8 mouse cellular contexts compared by ENCODE assay signal in genomic region chr3:27193844-27194317, GRCm38 (mm10). TPM values are rescaled to one million over a fixed set of nuclear protein-coding genes. Genes with fewer than 3 reads are reported as not detected.
DNase-seq lines count a peak whose midpoint lies in the region; ATAC-seq and TF ChIP-seq lines count a peak whose summit lies in the region.

No protein-coding gene starts in this region.

- H3K27ac ChIP-seq in kidney, postnatal 0 days = peak overlapping the region; percentile 70
- peak overlapping the region; percentile 100 for H3K27ac ChIP-seq in macrophage
- no peak overlapping the region for H3K27ac ChIP-seq in intestine, embryonic 16.5 days (ENCODE audit: low read length)
- H3K27ac ChIP-seq in forebrain, embryonic 10.5 days = no peak overlapping the region; the same call in 1 of the 2 replicates

- no peak for TF ChIP-seq CTCF in kidney, postnatal 0 days (IDR thresholded peaks at IDR 0.05; ENCODE audit: low read depth)

- no peaks in the 10 kb centered on the region for H3K36me3 ChIP-seq in kidney, postnatal 0 days (ENCODE audit: insufficient read depth, low read length)
- peaks cover 13% of the 10 kb centered on the region for H3K36me3 ChIP-seq in macrophage (ENCODE audit: inconsistent target)
- H3K36me3 ChIP-seq in intestine, embryonic 16.5 days (ENCODE audit: control insufficient read depth, insufficient read depth, low read length) = no peaks in the 10 kb centered on the region
- H3K36me3 ChIP-seq in forebrain, embryonic 10.5 days (replicated peaks) = no peaks in the 10 kb centered on the region

- peak; percentile 11 for DNase-seq in spleen, adult 12 weeks (ENCODE audit: low spot score)
- DNase-seq in spleen, postnatal 14 days (ENCODE audit: low spot score in 2 of 2) = no peak
- peak; percentile 67 for DNase-seq in kidney, postnatal 0 days (ENCODE audit: low spot score)
- DNase-seq in left cerebral cortex, adult 18-20 months (ENCODE audit: low spot score in 2 of 2) = no peak
- no peak for DNase-seq in forebrain, embryonic 10.5 days (ENCODE audit: extremely low spot score, low spot score)

- no peak overlapping the region for H3K4me3 ChIP-seq in kidney, postnatal 0 days (replicated peaks; ENCODE audit: low read depth, low read length)
- peak overlapping the region; percentile 57 for H3K4me3 ChIP-seq in macrophage (ENCODE audit: inconsistent target)
- H3K4me3 ChIP-seq in intestine, embryonic 16.5 days (ENCODE audit: low read length) = no peak overlapping the region
- no peak overlapping the region for H3K4me3 ChIP-seq in forebrain, embryonic 10.5 days

- H3K9me3 ChIP-seq in kidney, postnatal 0 days (replicated peaks; ENCODE audit: low read length) = no peaks in the 10 kb centered on the region
- no peaks in the 10 kb centered on the region for H3K9me3 ChIP-seq in intestine, embryonic 16.5 days (ENCODE audit: control insufficient read depth, low read length)
- H3K9me3 ChIP-seq in forebrain, embryonic 10.5 days = no peaks in the 10 kb centered on the region

- H3K4me1 ChIP-seq in kidney, postnatal 0 days (replicated peaks; ENCODE audit: insufficient read depth, low read length) = peaks cover 3% of the 10 kb centered on the region; the same call in 1 of the 2 replicates
- H3K4me1 ChIP-seq in intestine, embryonic 16.5 days (ENCODE audit: control insufficient read depth, insufficient read depth, low read length) = peaks cover 6% of the 10 kb centered on the region
- peaks cover 6% of the 10 kb centered on the region; the same call in 1 of the 2 replicates for H3K4me1 ChIP-seq in forebrain, embryonic 10.5 days

- H3K9ac ChIP-seq in kidney, postnatal 0 days (ENCODE audit: low read depth, low read length) = no peak overlapping the region
- no peak overlapping the region for H3K9ac ChIP-seq in intestine, embryonic 16.5 days (ENCODE audit: low read depth, low read length)

- no peak overlapping the region for H3K4me2 ChIP-seq in kidney, postnatal 0 days (ENCODE audit: low read length)
- no peak overlapping the region for H3K4me2 ChIP-seq in intestine, embryonic 16.5 days (ENCODE audit: low read depth, low read length)

- no peaks in the 10 kb centered on the region for H3K27me3 ChIP-seq in kidney, postnatal 0 days (ENCODE audit: insufficient read depth, low read length)
- no peaks in the 10 kb centered on the region for H3K27me3 ChIP-seq in intestine, embryonic 16.5 days (replicated peaks; ENCODE audit: control insufficient read depth, insufficient read depth, low read length)
- no peaks in the 10 kb centered on the region for H3K27me3 ChIP-seq in forebrain, embryonic 10.5 days (ENCODE audit: poor library complexity, severe bottlenecking)

- H3K79me2 ChIP-seq in macrophage (ENCODE audit: inconsistent target) = peaks cover 100% of the 10 kb centered on the region

- WGBS in kidney, postnatal 0 days = 10% methylated on average over 6 of the region's 6 CpGs
- WGBS in macrophage (ENCODE audit: missing documents) = 6% methylated on average over 6 of the region's 6 CpGs
- 65% methylated on average over 6 of the region's 6 CpGs for WGBS in intestine, embryonic 16.5 days
- WGBS in forebrain, embryonic 10.5 days = 65% methylated on average over 6 of the region's 6 CpGs

- peak; percentile 48 for ATAC-seq in granulocyte monocyte progenitor cell, adult 5-6 weeks (replicated peaks; ENCODE audit: poor library complexity, severe bottlenecking)
- ATAC-seq in kidney, postnatal 0 days (replicated peaks; ENCODE audit: low FRiP score, low read depth) = no peak; the same call in 1 of the 2 replicates
- no peak for ATAC-seq in intestine, embryonic 16.5 days

RNA-seq across cellular contexts. Expression of gene Nceh1, which starts 11.1 kb away (rescaled TPM):
- 9.9 and 14.0 TPM in 2 replicates for total RNA-seq in granulocyte monocyte progenitor cell, adult 5-6 weeks (2014; fragmentation: Nextera tagmentation)
- total RNA-seq in granulocyte monocyte progenitor cell, adult 5-6 weeks (2017) = 16.8 and 17.7 TPM in 2 replicates
- 47.7 and 51.2 TPM in 2 replicates for polyA plus RNA-seq in kidney, postnatal 0 days (2015; fragmentation: Nextera tagmentation; extraction: Ambion mirVana)
- 100 to 1,000 TPM in 9 of 26 experiments, 10 to 100 TPM in 17; 18.6 to 236 (median 77.9) TPM for total RNA-seq in macrophage (2018; cell fraction: chromatin; rRNA removed)
- 100 to 1,000 TPM; 111 to 455 (median 227) TPM for total RNA-seq in macrophage (2018; cell fraction: cytosol; rRNA removed)
- total RNA-seq in macrophage (2018; cell fraction: nucleus; rRNA removed) = 100 to 1,000 TPM in 25 of 26 experiments, 10 to 100 TPM in 1; 73.4 to 406 (median 223) TPM
- 212 to 280 TPM (median 251 TPM) in 3 replicates for polyA plus RNA-seq in macrophage (2018)
- total RNA-seq in left cerebral cortex, adult 18-20 months (2021) = 100 to 1,000 TPM; 114 to 130 TPM
- 9.4 and 10.1 TPM in 2 replicates for polyA plus RNA-seq in intestine, embryonic 16.5 days (2015; fragmentation: Nextera tagmentation; extraction: Ambion mirVana)
- 5.0 and 5.6 TPM in 2 replicates for polyA plus RNA-seq in forebrain, embryonic 10.5 days (2016; fragmentation: Nextera tagmentation; extraction: Ambion mirVana)

RNA-seq across cellular contexts. Expression of gene Ect2, which starts 40.2 kb away (rescaled TPM):
- total RNA-seq in granulocyte monocyte progenitor cell, adult 5-6 weeks (2014; fragmentation: Nextera tagmentation) = 27.7 and 82.9 TPM in 2 replicates
- 61.2 and 75.8 TPM in 2 replicates for total RNA-seq in granulocyte monocyte progenitor cell, adult 5-6 weeks (2017)
- polyA plus RNA-seq in kidney, postnatal 0 days (2015; fragmentation: Nextera tagmentation; extraction: Ambion mirVana) = 23.9 and 26.9 TPM in 2 replicates
- 10 to 100 TPM in 6 of 26 experiments, 1 to 10 TPM in 20; 2.1 to 30.7 (median 7.5) TPM for total RNA-seq in macrophage (2018; cell fraction: chromatin; rRNA removed)
- 1 to 10 TPM in 25 of 26 experiments, under 1 TPM in 1; 0.91 to 4.3 (median 2.3) TPM for total RNA-seq in macrophage (2018; cell fraction: cytosol; rRNA removed)
- total RNA-seq in macrophage (2018; cell fraction: nucleus; rRNA removed) = 10 to 100 TPM in 1 of 26 experiments, 1 to 10 TPM in 24, under 1 TPM in 1; 0.94 to 19.1 (median 2.9) TPM
- 1.3 to 5.8 TPM (median 2.8 TPM) in 3 replicates for polyA plus RNA-seq in macrophage (2018)
- total RNA-seq in left cerebral cortex, adult 18-20 months (2021) = 1 to 10 TPM in 1 of 2 experiments, under 1 TPM in 1; 0.30 to 1.1 TPM
- 38.6 and 41.7 TPM in 2 replicates for polyA plus RNA-seq in intestine, embryonic 16.5 days (2015; fragmentation: Nextera tagmentation; extraction: Ambion mirVana)
- polyA plus RNA-seq in forebrain, embryonic 10.5 days (2016; fragmentation: Nextera tagmentation; extraction: Ambion mirVana) = 110 and 121 TPM in 2 replicates

Comparison
In these comparisons a context has a peak if more than half of its experiments do, and no peak if none do; other contexts are left out.
1. DNase-seq: peak in spleen, adult 12 weeks (single experiment) and kidney, postnatal 0 days (single experiment); none in spleen, postnatal 14 days (0 of 2), left cerebral cortex, adult 18-20 months (0 of 2) and forebrain, embryonic 10.5 days (single experiment).
2. H3K27ac ChIP-seq: peak in kidney, postnatal 0 days (single experiment) and macrophage (single experiment); none in intestine, embryonic 16.5 days (single experiment) and forebrain, embryonic 10.5 days (single experiment).